Mouse (Mus musculus) small intestine, adult 2 months (tissue): ENCODE results near the gene Akr1a1.

Experiments used
- CTCF ChIP-seq: fragments of 200-500 bp; IDR thresholded peaks from 2 replicates; pipeline ENCODE4 v1.5.1; 2012; ENCODE audit warnings: low read depth, mild to moderate bottlenecking, control low read depth, inconsistent platforms, low read length, moderate library complexity, mixed read lengths; ENCODE audit not compliant: insufficient replicate concordance, insufficient read length; ENCODE audit errors: extremely low read depth
- POLR2A ChIP-seq: fragments of 200-500 bp; IDR thresholded peaks from 2 replicates; pipeline ENCODE4 v1.6.1; 2012; ENCODE audit warnings: low read depth, mild to moderate bottlenecking, control low read depth, inconsistent platforms, low read length, moderate library complexity

GRCm38 (mm10) chr4:116624831-116625230 lies 26.6 kb downstream of the Akr1a1 start:
- no peak for TF ChIP-seq POLR2A
- TF ChIP-seq CTCF, result no peak
